Mouse (Mus musculus) limb, embryonic 15.5 days (tissue): ENCODE measurements around the gene Agbl4. TPM values are rescaled to one million over a fixed set of nuclear protein-coding genes. Genes with fewer than 3 reads are reported as not detected.

Experiments
- ATAC-seq: fragments of 200-750 bp; cut with Nextera tagmentation; 2 replicates; pipeline ENCODE4 v1.8.0; 2017; ENCODE audit warnings: low read depth, moderate TSS enrichment; ENCODE audit not compliant: insufficient number of reproducible peaks, low FRiP score, low TSS enrichment
- H3K27ac ChIP-seq: fragments of 300-500 bp; sonication (generic); 2 replicates; pipeline ENCODE4 v1.5.1; 2015; ENCODE audit warnings: moderate library complexity, mild to moderate bottlenecking, inconsistent platforms
- H3K27me3 ChIP-seq: fragments of 300-500 bp; sonication (generic); 2 replicates; pipeline ENCODE4 v1.6.1; 2015; ENCODE audit warnings: inconsistent platforms
- H3K36me3 ChIP-seq: fragments of 300-500 bp; sonication (generic); 2 replicates; pipeline ENCODE4 v1.6.1; 2015; ENCODE audit warnings: inconsistent platforms
- H3K4me1 ChIP-seq: fragments of 300-500 bp; sonication (generic); 2 replicates; pipeline ENCODE4 v1.6.1; 2015; ENCODE audit warnings: inconsistent platforms
- H3K4me2 ChIP-seq: fragments of 300-500 bp; sonication (generic); 2 replicates; pipeline ENCODE4 v1.6.1; 2015; ENCODE audit warnings: mild to moderate bottlenecking, inconsistent platforms
- H3K4me3 ChIP-seq: fragments of 300-500 bp; sonication (generic); 2 replicates; pipeline ENCODE4 v1.5.1; 2015; ENCODE audit warnings: mild to moderate bottlenecking, inconsistent platforms
- H3K9ac ChIP-seq: fragments of 300-500 bp; sonication (generic); 2 replicates; pipeline ENCODE4 v1.6.1; 2015; ENCODE audit warnings: inconsistent platforms
- H3K9me3 ChIP-seq: fragments of 300-500 bp; sonication (generic); 2 replicates; pipeline ENCODE4 v1.6.1; 2016; ENCODE audit warnings: inconsistent platforms
- WGBS: fragments of 180-500 bp; shearing (Covaris S2); methylation state at CpG from one replicate; pipeline ENCODE4 v1.1.7; 2015; 5-methylcytosine and 5-hydroxymethylcytosine counted together
- polyA plus RNA-seq: library from polyadenylated mRNA; unstranded; fragments of >200 nt; fragmentation: Nextera tagmentation; extraction: Ambion mirVana; gene quantifications from 2 replicates; pipeline ENCODE4 v1.2.1, GENCODE M21; 2015

Agbl4 gene
- polyA plus RNA-seq, 1 experiment from 2014 or later: 0.17 TPM

- Histone ChIP-seq H3K4me2 (no peak overlapping the region), H3K9ac (no peak overlapping the region), H3K36me3 (no peaks in the 10 kb centered on the region), H3K4me1 (no peaks in the 10 kb centered on the region), H3K27ac (no peak overlapping the region), H3K9me3 (no peaks in the 10 kb centered on the region), H3K4me3 (no peak overlapping the region), H3K27me3 (no peaks in the 10 kb centered on the region)
- WGBS: 90% methylated on average over 3 of the region's 3 CpGs
- no peak for ATAC-seq
Measured at GRCm38 (mm10) chr4:110641417-110641816, 244.0 kb downstream of the Agbl4 start.

- Histone ChIP-seq H3K4me3 (no peak overlapping the region), H3K9ac (no peak overlapping the region), H3K27ac (no peak overlapping the region), H3K4me2 (no peak overlapping the region), H3K27me3 (no peaks in the 10 kb centered on the region), H3K36me3 (no peaks in the 10 kb centered on the region), H3K4me1 (no peaks in the 10 kb centered on the region), H3K9me3 (no peaks in the 10 kb centered on the region)
- WGBS: 69% methylated on average over 2 of the region's 2 CpGs
- ATAC-seq: no peak
Measured at GRCm38 (mm10) chr4:110662940-110663339, 265.5 kb downstream of the Agbl4 start.

GRCm38 (mm10) chr4:110674121-110674520, 276.7 kb downstream of the Agbl4 start:
- Histone ChIP-seq H3K9me3 (no peaks in the 10 kb centered on the region), H3K27ac (no peak overlapping the region), H3K4me2 (no peak overlapping the region), H3K4me3 (no peak overlapping the region), H3K36me3 (no peaks in the 10 kb centered on the region), H3K9ac (no peak overlapping the region), H3K4me1 (no peaks in the 10 kb centered on the region), H3K27me3 (no peaks in the 10 kb centered on the region)
- 72% methylated on average over 1 of the region's 1 CpGs for WGBS
- ATAC-seq: no peak

- ATAC-seq: no peak
- 78% methylated on average over 1 of the region's 1 CpGs for WGBS
- H3K4me3 ChIP-seq: no peak overlapping the region
- no peaks in the 10 kb centered on the region for H3K27me3 ChIP-seq
- no peak overlapping the region for H3K4me2 ChIP-seq
- H3K36me3 ChIP-seq: no peaks in the 10 kb centered on the region
- no peaks in the 10 kb centered on the region for H3K9me3 ChIP-seq
- no peak overlapping the region for H3K9ac ChIP-seq
- H3K4me1 ChIP-seq: no peaks in the 10 kb centered on the region
- H3K27ac ChIP-seq: no peak overlapping the region
Measured at GRCm38 (mm10) chr4:110735141-110735540, 337.7 kb downstream of the Agbl4 start.

GRCm38 (mm10) chr4:110757941-110758340, 360.5 kb downstream of the Agbl4 start:
- no peaks in the 10 kb centered on the region for H3K27me3 ChIP-seq
- no peaks in the 10 kb centered on the region for H3K4me1 ChIP-seq
- H3K9me3 ChIP-seq: no peaks in the 10 kb centered on the region
- no peak overlapping the region for H3K4me2 ChIP-seq
- no peak for ATAC-seq
- no peak overlapping the region for H3K9ac ChIP-seq
- no peak overlapping the region for H3K4me3 ChIP-seq
- 72% methylated on average over 2 of the region's 2 CpGs for WGBS
- H3K27ac ChIP-seq: no peak overlapping the region
- H3K36me3 ChIP-seq: no peaks in the 10 kb centered on the region

GRCm38 (mm10) chr4:110788596-110788995, 391.1 kb downstream of the Agbl4 start:
- ATAC-seq: no peak
- 78% methylated on average over 4 of the region's 4 CpGs for WGBS

GRCm38 (mm10) chr4:110799902-110800301, 402.4 kb downstream of the Agbl4 start:
- Histone ChIP-seq H3K4me1 (no peaks in the 10 kb centered on the region), H3K27me3 (no peaks in the 10 kb centered on the region), H3K36me3 (no peaks in the 10 kb centered on the region), H3K9ac (no peak overlapping the region), H3K4me2 (no peak overlapping the region), H3K4me3 (no peak overlapping the region), H3K9me3 (no peaks in the 10 kb centered on the region), H3K27ac (no peak overlapping the region)
- WGBS: 65% methylated on average over 4 of the region's 4 CpGs
- no peak for ATAC-seq

More at GRCm38 (mm10) chr4:110788596-110788995, 391.1 kb downstream of the Agbl4 start:
- Histone ChIP-seq H3K27ac (no peak overlapping the region), H3K4me2 (no peak overlapping the region), H3K9me3 (no peaks in the 10 kb centered on the region), H3K9ac (no peak overlapping the region), H3K27me3 (no peaks in the 10 kb centered on the region), H3K4me3 (no peak overlapping the region), H3K4me1 (no peaks in the 10 kb centered on the region), H3K36me3 (no peaks in the 10 kb centered on the region)

- Histone ChIP-seq H3K4me2 (no peak overlapping the region), H3K27me3 (no peaks in the 10 kb centered on the region), H3K4me3 (no peak overlapping the region), H3K9ac (no peak overlapping the region), H3K27ac (no peak overlapping the region), H3K4me1 (no peaks in the 10 kb centered on the region), H3K36me3 (no peaks in the 10 kb centered on the region), H3K9me3 (no peaks in the 10 kb centered on the region)
- ATAC-seq: no peak
- 77% methylated on average over 1 of the region's 1 CpGs for WGBS
Measured at GRCm38 (mm10) chr4:110810947-110811346, 413.5 kb downstream of the Agbl4 start.

GRCm38 (mm10) chr4:110832776-110833175, 435.3 kb downstream of the Agbl4 start:
- 43% methylated on average over 1 of the region's 1 CpGs for WGBS
- ATAC-seq: no peak
- no peaks in the 10 kb centered on the region for H3K27me3 ChIP-seq

GRCm38 (mm10) chr4:110879719-110880443, 482.4 kb downstream of the Agbl4 start:
- 72% methylated on average over 2 of the region's 2 CpGs for WGBS
- ATAC-seq: no peak
- H3K4me1 ChIP-seq: no peaks in the 10 kb centered on the region
- no peaks in the 10 kb centered on the region for H3K9me3 ChIP-seq
- H3K9ac ChIP-seq: no peak overlapping the region
- no peak overlapping the region for H3K4me2 ChIP-seq
- H3K27me3 ChIP-seq: no peaks in the 10 kb centered on the region
- H3K27ac ChIP-seq: no peak overlapping the region
- H3K4me3 ChIP-seq: no peak overlapping the region
- no peaks in the 10 kb centered on the region for H3K36me3 ChIP-seq

More at GRCm38 (mm10) chr4:110832776-110833175, 435.3 kb downstream of the Agbl4 start:
- Histone ChIP-seq H3K9ac (no peak overlapping the region), H3K36me3 (no peaks in the 10 kb centered on the region), H3K4me3 (no peak overlapping the region), H3K4me2 (no peak overlapping the region), H3K27ac (no peak overlapping the region), H3K9me3 (no peaks in the 10 kb centered on the region), H3K4me1 (no peaks in the 10 kb centered on the region)

GRCm38 (mm10) chr4:110916061-110916460, 518.6 kb downstream of the Agbl4 start:
- no peak for ATAC-seq
- Histone ChIP-seq H3K27me3 (no peaks in the 10 kb centered on the region), H3K36me3 (no peaks in the 10 kb centered on the region), H3K27ac (no peak overlapping the region), H3K4me2 (no peak overlapping the region), H3K9me3 (no peaks in the 10 kb centered on the region), H3K4me3 (no peak overlapping the region), H3K9ac (no peak overlapping the region), H3K4me1 (0 out of 2 replicates have a peak, but pooled peaks cover 2% of the 10 kb centered on the region)

GRCm38 (mm10) chr4:110916565-110916964, 519.1 kb downstream of the Agbl4 start:
- Histone ChIP-seq H3K36me3 (no peaks in the 10 kb centered on the region), H3K4me3 (no peak overlapping the region), H3K9ac (no peak overlapping the region), H3K27me3 (no peaks in the 10 kb centered on the region), H3K9me3 (no peaks in the 10 kb centered on the region), H3K4me2 (no peak overlapping the region), H3K4me1 (0 out of 2 replicates have a peak, but pooled peaks cover 2% of the 10 kb centered on the region), H3K27ac (no peak overlapping the region)
- no peak for ATAC-seq
- 39% methylated on average over 4 of the region's 4 CpGs for WGBS
